ENCODE assay signal across 31 mouse cellular contexts in genomic region chr6:8639526-8639925, GRCm38 (mm10).
A peak's percentile ranks its signal among the peaks of the same experiment; 100 is the strongest.
DNase-seq lines count a peak whose midpoint lies in the region; ATAC-seq and TF ChIP-seq lines count a peak whose summit lies in the region.
"Had no signal": no experiment of that assay in that cellular context is flagged by ENCODE, and none has a peak within 500 bp of the region (broad histone marks: within the 10 kb centered on the region; RNA-seq: fewer than 3 reads in every experiment).

No protein-coding gene starts in this region.

- no peak for TF ChIP-seq CTCF in left cerebral cortex, adult 2 months (IDR thresholded peaks at IDR 0.05)

- peak; percentile 31 for DNase-seq in forebrain, embryonic 11.5 days (ENCODE audit: low spot score)
- DNase-seq in left cerebral cortex, adult 2 months (ENCODE audit: extremely low spot score in 1 of 2, low spot score in 2 of 2): no peak
- DNase-seq in left cerebral cortex, postnatal 4 days: no peak
- DNase-seq in CD4-positive, CD25-positive, alpha-beta regulatory T cell, adult 2 months (ENCODE audit: low read depth, low spot score): peak; percentile 38
- no peak for DNase-seq in hindbrain, embryonic 10.5 days (ENCODE audit: low spot score)
- DNase-seq in cerebellum, adult 9-10 months: no peak
- DNase-seq: adrenal gland, postnatal 10 days; adrenal gland, postnatal 36 days; B cell, adult 2 months; embryo, embryonic 11 days; forebrain, postnatal 0 days; gastrocnemius, adult 2 months; gastrocnemius, postnatal 14 days; heart, adult 18-20 months; heart, postnatal 14 days; heart, postnatal 4 days; kidney, adult 11 months had no signal

- H3K9ac ChIP-seq in forebrain, embryonic 11.5 days (ENCODE audit: low read length): no peak overlapping the region
- no peak overlapping the region for H3K9ac ChIP-seq in forebrain, embryonic 13.5 days
- H3K9ac ChIP-seq: embryonic facial prominence, embryonic 13.5 days; forebrain, postnatal 0 days; heart, embryonic 12.5 days; heart, embryonic 15.5 days; hindbrain, embryonic 12.5 days; hindbrain, embryonic 15.5 days; intestine, embryonic 15.5 days had no signal

- H3K27ac ChIP-seq in forebrain, embryonic 11.5 days (ENCODE audit: low read depth, low read length): no peak overlapping the region
- H3K27ac ChIP-seq in forebrain, embryonic 13.5 days: no peak overlapping the region
- H3K27ac ChIP-seq in left cerebral cortex, adult 2 months: peak overlapping the region; percentile 66
- H3K27ac ChIP-seq in hindbrain, embryonic 10.5 days: no peak overlapping the region
- H3K27ac ChIP-seq: embryonic facial prominence, embryonic 10.5 days; embryonic facial prominence, embryonic 13.5 days; gastrocnemius, adult 2 months; heart, embryonic 15.5 days; hindbrain, embryonic 12.5 days; hindbrain, embryonic 15.5 days; intestine, embryonic 15.5 days had no signal

- no peaks in the 10 kb centered on the region for H3K27me3 ChIP-seq in forebrain, embryonic 11.5 days (ENCODE audit: control insufficient read depth, insufficient read depth, low read length)
- no peaks in the 10 kb centered on the region for H3K27me3 ChIP-seq in forebrain, embryonic 13.5 days
- no peaks in the 10 kb centered on the region for H3K27me3 ChIP-seq in hindbrain, embryonic 10.5 days (ENCODE audit: insufficient read depth, poor library complexity, severe bottlenecking)
- H3K27me3 ChIP-seq: CH12.LX; embryonic facial prominence, embryonic 13.5 days; heart, embryonic 12.5 days; heart, embryonic 15.5 days; hindbrain, embryonic 12.5 days; hindbrain, embryonic 15.5 days; intestine, embryonic 15.5 days; Patski had no signal

- intact Hi-C loops in left cerebral cortex, adult 2 months (cut with DNase I): no loop called here
- intact Hi-C loops in left cerebral cortex, postnatal 4 days (cut with DNase I): no loop called here

- 82% methylated on average over 2 of the region's 2 CpGs for WGBS in forebrain, embryonic 11.5 days
- 83% methylated on average over 2 of the region's 2 CpGs for WGBS in forebrain, embryonic 13.5 days
- WGBS in hindbrain, embryonic 10.5 days: 73% methylated on average over 2 of the region's 2 CpGs

- H3K36me3 ChIP-seq in forebrain, embryonic 11.5 days (ENCODE audit: control insufficient read depth, insufficient read depth, low read length): no peaks in the 10 kb centered on the region
- no peaks in the 10 kb centered on the region for H3K36me3 ChIP-seq in forebrain, embryonic 13.5 days (ENCODE audit: poor library complexity, severe bottlenecking)
- no peaks in the 10 kb centered on the region; the same call in 1 of the 2 replicates for H3K36me3 ChIP-seq in hindbrain, embryonic 10.5 days
- H3K36me3 ChIP-seq: embryonic facial prominence, embryonic 10.5 days; embryonic facial prominence, embryonic 13.5 days; G1E; heart, embryonic 15.5 days; hindbrain, embryonic 12.5 days; intestine, embryonic 15.5 days had no signal

- H3K4me2 ChIP-seq in forebrain, embryonic 11.5 days (ENCODE audit: low read depth, low read length, severe bottlenecking): no peak overlapping the region
- H3K4me2 ChIP-seq in forebrain, embryonic 13.5 days: no peak overlapping the region
- H3K4me2 ChIP-seq: embryonic facial prominence, embryonic 13.5 days; heart, embryonic 12.5 days; heart, embryonic 15.5 days; hindbrain, embryonic 12.5 days; hindbrain, embryonic 15.5 days; intestine, embryonic 15.5 days had no signal

- H3K4me3 ChIP-seq in forebrain, embryonic 11.5 days (ENCODE audit: low read depth, low read length): no peak overlapping the region
- H3K4me3 ChIP-seq in forebrain, embryonic 13.5 days: no peak overlapping the region
- H3K4me3 ChIP-seq in left cerebral cortex, adult 2 months: no peak overlapping the region
- H3K4me3 ChIP-seq in hindbrain, embryonic 10.5 days: no peak overlapping the region
- H3K4me3 ChIP-seq: embryonic facial prominence, embryonic 10.5 days; embryonic facial prominence, embryonic 13.5 days; erythroblast, embryonic 14.5 days; gastrocnemius, adult 2 months; heart, embryonic 12.5 days; heart, embryonic 15.5 days; hindbrain, embryonic 12.5 days; hindbrain, embryonic 15.5 days; intestine, embryonic 15.5 days had no signal

- H3K4me1 ChIP-seq in forebrain, embryonic 11.5 days (replicated peaks; ENCODE audit: control insufficient read depth, insufficient read depth, low read length): no peaks in the 10 kb centered on the region
- H3K4me1 ChIP-seq in forebrain, embryonic 13.5 days: no peaks in the 10 kb centered on the region
- no peaks in the 10 kb centered on the region for H3K4me1 ChIP-seq in hindbrain, embryonic 10.5 days (replicated peaks)
- H3K4me1 ChIP-seq: embryonic facial prominence, embryonic 10.5 days; embryonic facial prominence, embryonic 13.5 days; heart, embryonic 12.5 days; heart, embryonic 15.5 days; hindbrain, embryonic 12.5 days; hindbrain, embryonic 15.5 days; intestine, embryonic 15.5 days had no signal

- ATAC-seq in forebrain, embryonic 11.5 days (replicated peaks; ENCODE audit: low FRiP score): no peak
- no peak for ATAC-seq in forebrain, embryonic 13.5 days
- ATAC-seq in inflammation-experienced regulatory T-cells, adult 6 months: peak; percentile 91
- ATAC-seq: forebrain, embryonic 14.5 days; forebrain, postnatal 0 days; intestine, embryonic 15.5 days; Patski had no signal

- H3K9me3 ChIP-seq in forebrain, embryonic 11.5 days (ENCODE audit: control insufficient read depth, low read length): no peaks in the 10 kb centered on the region
- H3K9me3 ChIP-seq in forebrain, embryonic 13.5 days (replicated peaks): 0 out of 2 replicates have a peak, but pooled peaks cover 4% of the 10 kb centered on the region
- no peaks in the 10 kb centered on the region for H3K9me3 ChIP-seq in hindbrain, embryonic 10.5 days
- H3K9me3 ChIP-seq: embryonic facial prominence, embryonic 10.5 days; embryonic facial prominence, embryonic 13.5 days; G1E; heart, embryonic 12.5 days; heart, embryonic 15.5 days; hindbrain, embryonic 12.5 days; hindbrain, embryonic 15.5 days; intestine, embryonic 15.5 days had no signal

Comparison
In these comparisons a context has a peak if more than half of its experiments do, and no peak if none do; other contexts are left out.
1. DNase-seq: peak in forebrain, embryonic 11.5 days (single experiment) and CD4-positive, CD25-positive, alpha-beta regulatory T cell, adult 2 months (single experiment); none in left cerebral cortex, adult 2 months (0 of 2), left cerebral cortex, postnatal 4 days (single experiment), hindbrain, embryonic 10.5 days (single experiment) and cerebellum, adult 9-10 months (single experiment).